Mouse (Mus musculus) hindbrain, embryonic 14.5 days (tissue): ENCODE data around the gene Prss30. TPM values are rescaled to one million over a fixed set of nuclear protein-coding genes. Genes with fewer than 3 reads are reported as not detected.
A peak's percentile ranks its signal among the peaks of the same experiment; 100 is the strongest.
"Not testable (repeated sequence)": the region's sequence is repeated elsewhere in the genome, so short reads cannot be mapped to it uniquely, and the experiment has no call there.

ENCODE experiments used
- ATAC-seq: fragments of 200-750 bp; cut with Nextera tagmentation; 2 replicates; pipeline ENCODE4 v1.8.0; 2017; ENCODE audit warnings: moderate number of reproducible peaks, mild to moderate bottlenecking, moderate TSS enrichment, moderate library complexity; ENCODE audit not compliant: low FRiP score
- DNase-seq: peaks from one replicate; pipeline ENCODE4 v3.0.0-alpha.2; 2015; ENCODE audit warnings: low spot score
- H3K27ac ChIP-seq: fragments of 300-500 bp; sonication (generic); 2 replicates; pipeline ENCODE4 v1.5.1; 2014; ENCODE audit warnings: mild to moderate bottlenecking, moderate library complexity
- H3K27me3 ChIP-seq: fragments of 300-500 bp; sonication (generic); 2 replicates; pipeline ENCODE4 v1.6.1; 2014; ENCODE audit warnings: mild to moderate bottlenecking, low read length, mixed read lengths; ENCODE audit not compliant: control insufficient read depth, insufficient read depth
- H3K36me3 ChIP-seq: fragments of 300-500 bp; sonication (generic); replicated peaks from 2 replicates; pipeline ENCODE4 v1.6.1; 2014; ENCODE audit not compliant: control insufficient read depth, insufficient read depth
- H3K4me1 ChIP-seq: fragments of 300-500 bp; sonication (generic); replicated peaks from 2 replicates; pipeline ENCODE4 v1.6.1; 2014; ENCODE audit warnings: antibody characterized with exemption, low read length, mixed read lengths; ENCODE audit not compliant: control insufficient read depth, insufficient read depth
- H3K4me2 ChIP-seq: fragments of 300-500 bp; sonication (generic); replicated peaks from 2 replicates; pipeline ENCODE4 v1.6.1; 2014; ENCODE audit warnings: mild to moderate bottlenecking, moderate library complexity
- H3K4me3 ChIP-seq: fragments of 300-500 bp; sonication (generic); replicated peaks from 2 replicates; pipeline ENCODE4 v1.5.1; 2014; ENCODE audit warnings: mild to moderate bottlenecking, low read length
- H3K9ac ChIP-seq: fragments of 300-500 bp; sonication (generic); 2 replicates; pipeline ENCODE4 v1.6.1; 2014
- H3K9me3 ChIP-seq: fragments of 300-500 bp; sonication (generic); 2 replicates; pipeline ENCODE4 v1.6.1; 2016; ENCODE audit warnings: low read length; ENCODE audit not compliant: control insufficient read depth
- WGBS: fragments of 180-500 bp; shearing (Covaris S2); extraction: QIAGEN DNeasy Blood & Tissue Kit; methylation state at CpG from one replicate; pipeline ENCODE4 v1.1.7; 2014; 5-methylcytosine and 5-hydroxymethylcytosine counted together
- polyA plus RNA-seq: library from polyadenylated mRNA; unstranded; fragments of >200 nt; fragmentation: Nextera tagmentation; extraction: Ambion mirVana; gene quantifications from 2 replicates; pipeline ENCODE4 v1.2.1, GENCODE M21; 2014

The Prss30 gene
- polyA plus RNA-seq, 1 experiment from 2014 or later, result not detected

- H3K27ac ChIP-seq, result no peak overlapping the region
- WGBS, result 59% methylated on average over 2 of the region's 2 CpGs
- H3K9me3 ChIP-seq, result no peaks in the 10 kb centered on the region
- H3K36me3 ChIP-seq, result no peaks in the 10 kb centered on the region
- H3K4me1 ChIP-seq, result no peaks in the 10 kb centered on the region
- H3K27me3 ChIP-seq, result no peaks in the 10 kb centered on the region
- DNase-seq, result no peak
- ATAC-seq, result no peak
- no peak overlapping the region for H3K4me3 ChIP-seq
- H3K4me2 ChIP-seq, result no peak overlapping the region
- no peak overlapping the region for H3K9ac ChIP-seq
Observed at GRCm38 (mm10) chr17:23968780-23969179, 11.6 kb downstream of the Prss30 start.

GRCm38 (mm10) chr17:23966658-23967401 lies 13.5 kb downstream of the Prss30 start:
- WGBS, result 87% methylated on average over 10 of the region's 10 CpGs
- no peak overlapping the region for H3K4me2 ChIP-seq
- H3K36me3 ChIP-seq, result no peaks in the 10 kb centered on the region
- H3K4me3 ChIP-seq, result no peak overlapping the region
- H3K27me3 ChIP-seq, result no peaks in the 10 kb centered on the region
- no peak overlapping the region for H3K27ac ChIP-seq
- H3K9ac ChIP-seq, result no peak overlapping the region
- no peak for DNase-seq
- no peaks in the 10 kb centered on the region for H3K9me3 ChIP-seq
- ATAC-seq, result no peak
- H3K4me1 ChIP-seq, result no peaks in the 10 kb centered on the region

DNA sequence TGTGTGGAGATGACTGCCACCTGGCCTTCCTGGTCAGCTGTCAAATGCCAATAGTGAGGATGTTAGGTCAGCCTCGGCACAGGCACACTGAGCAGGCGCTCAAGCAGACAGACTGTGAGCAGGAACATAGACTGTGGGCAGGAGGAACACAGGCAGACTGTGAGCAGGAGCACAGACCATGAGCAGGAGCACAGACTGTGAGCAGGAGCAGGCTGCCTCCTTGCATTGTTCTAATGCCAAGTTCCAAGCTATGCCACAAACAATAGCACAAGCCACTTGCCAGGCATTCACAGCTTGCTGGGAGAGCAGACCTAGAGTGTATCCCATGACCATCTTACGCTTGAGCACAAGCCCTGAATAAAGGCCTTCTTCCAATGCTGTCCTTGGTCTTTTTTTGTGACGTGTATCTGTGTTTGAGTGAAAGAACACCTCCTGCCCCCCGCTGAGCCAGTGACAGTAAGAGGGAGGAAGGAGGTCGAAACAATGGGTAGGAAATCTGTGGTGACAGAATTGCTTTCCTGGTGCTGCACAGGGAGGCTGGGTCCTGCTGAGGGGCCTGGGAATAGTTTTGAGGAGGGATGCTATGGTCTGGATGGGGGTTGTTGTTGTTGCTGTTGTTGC lies 14.5 kb downstream of the Prss30 start:
- ATAC-seq, result no peak
- DNase-seq, result no peak
- Histone ChIP-seq H3K27ac (no peak overlapping the region), H3K27me3 (no peaks in the 10 kb centered on the region), H3K4me3 (no peak overlapping the region), H3K4me2 (no peak overlapping the region), H3K9ac (no peak overlapping the region), H3K36me3 (no peaks in the 10 kb centered on the region), H3K9me3 (no peaks in the 10 kb centered on the region), H3K4me1 (no peaks in the 10 kb centered on the region)
- 22% methylated on average over 6 of the region's 6 CpGs for WGBS

DNA sequence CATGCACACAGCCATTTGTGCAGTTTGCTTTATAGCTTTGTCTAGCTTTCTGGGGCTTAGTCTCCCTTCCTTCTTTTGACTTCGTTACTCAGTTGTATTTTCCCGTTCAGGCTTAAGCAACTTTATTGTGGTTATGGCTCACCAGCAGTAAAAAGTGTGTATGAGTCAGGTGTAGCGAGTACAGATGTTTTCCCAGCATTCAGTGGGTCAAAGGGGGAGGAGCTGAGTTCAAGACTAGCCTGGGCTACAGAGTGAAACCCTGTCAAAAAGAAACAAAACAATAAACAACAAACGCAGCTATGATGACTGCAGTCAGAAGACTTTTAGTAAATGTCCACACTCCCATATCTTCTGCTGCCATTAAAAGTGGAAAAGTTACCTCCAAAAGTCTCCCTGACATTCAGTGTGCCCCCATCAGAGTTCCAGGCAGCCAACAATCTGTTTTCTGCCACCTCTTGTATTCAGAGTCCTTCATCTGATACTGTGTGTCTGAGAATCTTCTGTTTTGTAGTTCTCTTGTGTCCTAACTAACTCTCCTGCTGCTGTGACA lies 18.7 kb downstream of the Prss30 start:
- Histone ChIP-seq H3K36me3 (no peaks in the 10 kb centered on the region), H3K4me2 (no peak overlapping the region), H3K27me3 (no peaks in the 10 kb centered on the region), H3K27ac (no peak overlapping the region), H3K9me3 (no peaks in the 10 kb centered on the region), H3K9ac (no peak overlapping the region), H3K4me1 (no peaks in the 10 kb centered on the region), H3K4me3 (no peak overlapping the region)
- no peak for ATAC-seq
- no peak for DNase-seq
- WGBS, result 63% methylated on average over 4 of the region's 4 CpGs

GRCm38 (mm10) chr17:23960084-23960738 lies 20.2 kb downstream of the Prss30 start:
- H3K9me3 ChIP-seq, result no peaks in the 10 kb centered on the region
- H3K9ac ChIP-seq, result no peak overlapping the region
- H3K4me1 ChIP-seq, result no peaks in the 10 kb centered on the region
- H3K36me3 ChIP-seq, result no peaks in the 10 kb centered on the region
- H3K4me2 ChIP-seq, result no peak overlapping the region
- WGBS, result 38% methylated on average over 3 of the region's 3 CpGs
- DNase-seq (peak; percentile 91), ATAC-seq (peak; percentile 94)
- H3K27me3 ChIP-seq, result no peaks in the 10 kb centered on the region
- no peak overlapping the region for H3K4me3 ChIP-seq
- H3K27ac ChIP-seq, result no peak overlapping the region

DNA sequence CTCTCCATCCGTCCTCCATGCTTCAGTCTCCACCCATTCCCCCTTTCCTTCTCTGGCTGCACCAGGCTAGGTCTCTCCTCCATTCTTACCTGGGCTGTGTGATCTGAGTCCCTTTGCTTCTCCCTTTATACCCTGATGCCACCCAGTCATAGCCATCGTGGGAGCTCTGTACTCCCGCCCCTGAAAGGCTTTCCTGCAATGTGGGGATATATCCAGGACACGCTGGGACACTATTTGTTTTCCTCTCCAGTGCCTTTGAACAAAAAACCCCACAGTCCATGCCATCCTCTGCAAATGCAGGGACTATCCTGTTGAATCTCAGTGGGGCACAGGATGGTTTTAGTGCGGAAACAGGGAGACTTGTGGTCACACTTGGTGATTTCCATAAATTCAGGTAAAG lies 25.2 kb downstream of the Prss30 start, which contains the start of gene Sbpl:
Gene Sbpl, minus strand, starts transcription at position 101 of the 400 bp plus-strand sequence.
- no peak within 1 kb of the TSS for H3K27ac ChIP-seq

GRCm38 (mm10) chr17:23950828-23951227 lies 29.5 kb downstream of the Prss30 start:
- not testable (repeated sequence) for DNase-seq

More for the DNA sequence above, 25.2 kb downstream of the Prss30 start, which contains the start of gene Sbpl:
- Histone ChIP-seq H3K27me3 (no peaks in the 10 kb centered on the region), H3K4me2 (no peak within 1 kb of the TSS), H3K9me3 (no peaks in the 10 kb centered on the region), H3K4me3 (no peak within 1 kb of the TSS), H3K4me1 (no peaks in the 10 kb centered on the region), H3K9ac (no peak within 1 kb of the TSS), H3K36me3 (no peaks in the 10 kb centered on the region)
- ATAC-seq (no peak), DNase-seq (no peak)
- WGBS, result 68% methylated on average over 5 of the region's 5 CpGs

GRCm38 (mm10) chr17:23949068-23949467 lies 31.3 kb downstream of the Prss30 start:
- no peak for ATAC-seq

More at GRCm38 (mm10) chr17:23950828-23951227, 29.5 kb downstream of the Prss30 start:
- H3K9me3 ChIP-seq, H3K4me2 ChIP-seq, H3K4me3 ChIP-seq, H3K27me3 ChIP-seq, H3K27ac ChIP-seq, H3K9ac ChIP-seq, H3K4me1 ChIP-seq, ATAC-seq, H3K36me3 ChIP-seq: not testable (repeated sequence)
- WGBS, result 79% methylated on average over 4 of the region's 4 CpGs

GRCm38 (mm10) chr17:23947486-23947885 lies 32.9 kb downstream of the Prss30 start:
- not testable (repeated sequence) for H3K27ac ChIP-seq, H3K36me3 ChIP-seq, H3K4me3 ChIP-seq, H3K4me2 ChIP-seq, ATAC-seq, DNase-seq, H3K9me3 ChIP-seq, H3K4me1 ChIP-seq, H3K27me3 ChIP-seq, H3K9ac ChIP-seq
- WGBS, result 78% methylated on average over 4 of the region's 4 CpGs

More at GRCm38 (mm10) chr17:23949068-23949467, 31.3 kb downstream of the Prss30 start:
- H3K4me1 ChIP-seq, result no peaks in the 10 kb centered on the region
- WGBS, result 96% methylated on average over 2 of the region's 2 CpGs
- no peak overlapping the region for H3K4me2 ChIP-seq
- H3K9ac ChIP-seq, result no peak overlapping the region
- no peaks in the 10 kb centered on the region for H3K9me3 ChIP-seq
- no peak for DNase-seq
- H3K36me3 ChIP-seq, result no peaks in the 10 kb centered on the region
- H3K4me3 ChIP-seq, result no peak overlapping the region
- H3K27me3 ChIP-seq, result no peaks in the 10 kb centered on the region
- H3K27ac ChIP-seq, result no peak overlapping the region
